Mouse (Mus musculus) stomach, postnatal 0 days (tissue): ENCODE results near the gene Ms4a10. TPM values are rescaled to one million over a fixed set of nuclear protein-coding genes. Genes with fewer than 3 reads are reported as not detected.
A peak's percentile ranks its signal among the peaks of the same experiment; 100 is the strongest.

Source experiments
- ATAC-seq: fragments of 200-750 bp; cut with Nextera tagmentation; 2 replicates; pipeline ENCODE4 v1.8.0; 2017; ENCODE audit not compliant: low FRiP score, low TSS enrichment
- DNase-seq: peaks from one replicate; pipeline ENCODE4 v3.0.0-alpha.2; 2016; ENCODE audit warnings: low spot score
- H3K27ac ChIP-seq: fragments of 300-500 bp; sonication (generic); replicated peaks from 2 replicates; pipeline ENCODE4 v1.5.1; 2014; ENCODE audit warnings: mild to moderate bottlenecking, control low read depth
- H3K27me3 ChIP-seq: fragments of 300-500 bp; sonication (generic); 2 replicates; pipeline ENCODE4 v1.6.1; 2014; ENCODE audit warnings: low read length; ENCODE audit not compliant: control insufficient read depth, insufficient read depth
- H3K36me3 ChIP-seq: fragments of 300-500 bp; sonication (generic); 2 replicates; pipeline ENCODE4 v1.6.1; 2014; ENCODE audit warnings: low read length, mixed read lengths; ENCODE audit not compliant: control insufficient read depth, insufficient read depth
- H3K4me1 ChIP-seq: fragments of 300-500 bp; sonication (generic); replicated peaks from 2 replicates; pipeline ENCODE4 v1.6.1; 2014; ENCODE audit warnings: antibody characterized with exemption; ENCODE audit not compliant: control insufficient read depth, insufficient read depth
- H3K4me2 ChIP-seq: fragments of 300-500 bp; sonication (generic); replicated peaks from 2 replicates; pipeline ENCODE4 v1.6.1; 2014; ENCODE audit warnings: low read depth, mild to moderate bottlenecking, control low read depth, moderate library complexity
- H3K4me3 ChIP-seq: fragments of 300-500 bp; sonication (generic); 2 replicates; pipeline ENCODE4 v1.5.1; 2014; ENCODE audit warnings: low read depth, low read length, control low read depth
- H3K9ac ChIP-seq: fragments of 300-500 bp; sonication (generic); 2 replicates; pipeline ENCODE4 v1.6.1; 2014; ENCODE audit warnings: mild to moderate bottlenecking, low read length, control low read depth, mixed read lengths
- H3K9me3 ChIP-seq: fragments of 300-500 bp; sonication (generic); 2 replicates; pipeline ENCODE4 v1.6.1; 2016; ENCODE audit warnings: low read length; ENCODE audit not compliant: control insufficient read depth
- CTCF ChIP-seq: IDR thresholded peaks from 2 replicates; pipeline ENCODE4 v1.5.1; 2016; ENCODE audit warnings: antibody characterized with exemption, low read depth, mild to moderate bottlenecking, moderate library complexity
- EP300 ChIP-seq: optimal IDR thresholded peaks from 2 replicates; pipeline ENCODE3; 2016; ENCODE audit warnings: antibody characterized with exemption
- WGBS: fragments of 180-500 bp; shearing (Covaris S2); extraction: QIAGEN DNeasy Blood & Tissue Kit; methylation state at CpG from one replicate; pipeline ENCODE4 v1.1.7; 2014; 5-methylcytosine and 5-hydroxymethylcytosine counted together
- polyA plus RNA-seq: library from polyadenylated mRNA; unstranded; fragments of >200 nt; fragmentation: Nextera tagmentation; extraction: Ambion mirVana; gene quantifications from 2 replicates; pipeline ENCODE4 v1.2.1, GENCODE M21; 2015

Gene Ms4a10
- polyA plus RNA-seq, 1 experiment from 2014 or later = not detected

DNA sequence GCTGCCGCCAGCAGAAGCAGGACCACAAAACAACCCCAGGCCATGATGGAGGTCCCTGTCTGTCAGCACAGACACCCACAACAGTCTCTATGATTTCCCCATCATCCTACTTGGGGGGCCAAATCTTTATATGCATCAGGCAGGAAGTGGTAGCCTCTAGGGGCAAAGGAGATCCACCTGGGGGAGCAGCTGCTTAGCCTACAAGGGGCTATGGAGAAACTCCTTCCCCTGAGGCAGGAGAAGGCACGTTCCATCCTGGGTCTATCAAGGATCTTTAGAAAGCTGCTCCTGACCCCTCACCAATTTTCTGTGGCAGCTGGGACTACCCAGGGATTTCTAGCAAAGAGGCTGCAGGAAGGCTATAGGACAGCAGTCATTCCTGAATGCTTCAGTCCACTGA, 53.9 kb downstream of the Ms4a10 start, which contains the start of gene Zp1:
Gene Zp1 (minus strand): TSS at position 101 of the 400 bp plus-strand sequence.
- 66% methylated on average over 2 of the region's 2 CpGs for WGBS
- ATAC-seq (no peak), DNase-seq (no peak)
- Histone ChIP-seq H3K4me1 (no peaks in the 10 kb centered on the region), H3K27ac (no peak within 1 kb of the TSS), H3K27me3 (no peaks in the 10 kb centered on the region), H3K36me3 (no peaks in the 10 kb centered on the region), H3K9me3 (no peaks in the 10 kb centered on the region), H3K4me3 (no peak within 1 kb of the TSS), H3K9ac (no peak within 1 kb of the TSS), H3K4me2 (no peak within 1 kb of the TSS)
- TF ChIP-seq CTCF (no peak), EP300 (no peak)

DNA sequence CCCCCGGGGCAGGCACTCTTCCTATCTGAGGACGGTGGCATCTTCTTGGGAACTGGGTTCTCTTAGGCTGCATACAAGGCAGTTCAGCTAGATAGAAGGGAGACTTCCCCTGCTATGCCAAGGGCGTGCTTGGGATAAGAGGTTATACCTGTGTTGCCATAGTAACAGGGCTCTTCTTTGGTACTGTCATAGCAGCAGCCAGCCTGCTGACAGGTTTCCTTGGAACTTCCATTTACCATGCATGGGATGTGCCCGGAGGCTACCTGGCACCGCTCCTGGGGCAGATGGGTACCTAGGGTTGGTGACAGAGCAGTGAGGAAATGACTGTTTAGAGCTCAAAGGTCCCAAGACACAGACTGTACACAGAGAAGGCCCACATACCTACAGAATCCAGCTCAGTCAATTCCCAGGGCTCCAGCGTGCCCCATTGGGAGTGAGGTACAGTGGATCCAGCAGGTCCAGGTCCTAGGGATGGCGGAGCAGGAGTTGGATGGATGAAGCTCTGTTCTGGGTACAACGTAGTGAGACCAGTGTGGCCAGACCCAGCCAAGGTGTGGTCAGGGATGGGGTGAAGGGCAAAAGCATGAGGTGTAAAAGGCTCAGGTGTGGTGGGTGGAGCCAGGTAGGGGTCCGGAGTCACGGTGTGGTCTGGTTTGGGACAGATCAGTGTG, 56.0 kb downstream of the Ms4a10 start:
- H3K4me1 ChIP-seq = no peaks in the 10 kb centered on the region
- H3K4me2 ChIP-seq = no peak overlapping the region
- H3K27me3 ChIP-seq = no peaks in the 10 kb centered on the region
- TF ChIP-seq CTCF = no peak
- DNase-seq = no peak
- no peak overlapping the region for H3K27ac ChIP-seq
- no peak overlapping the region for H3K9ac ChIP-seq
- WGBS = 82% methylated on average over 10 of the region's 10 CpGs
- H3K9me3 ChIP-seq = no peaks in the 10 kb centered on the region
- H3K4me3 ChIP-seq = no peak overlapping the region
- no peaks in the 10 kb centered on the region for H3K36me3 ChIP-seq
- no peak for ATAC-seq

DNA sequence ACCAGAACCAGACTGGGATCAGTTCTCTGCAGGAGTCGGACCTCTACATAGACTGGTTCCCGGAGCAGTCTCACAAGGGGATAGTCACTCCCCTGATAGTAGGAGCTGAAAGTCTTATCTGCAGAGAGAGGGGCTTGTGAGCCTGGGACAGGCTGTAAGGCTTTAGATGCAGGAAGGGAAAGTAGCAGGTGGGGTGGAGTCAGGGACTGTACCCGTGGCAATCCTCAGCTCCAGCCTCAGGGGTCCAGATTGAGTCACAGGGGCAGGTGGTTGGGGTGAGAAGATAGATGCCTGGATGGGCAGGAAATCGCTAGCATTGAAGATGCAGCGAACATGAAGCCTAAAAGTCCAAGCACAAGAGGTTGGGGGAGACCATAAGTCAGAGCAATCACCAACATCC, 58.0 kb downstream of the Ms4a10 start:
- H3K9me3 ChIP-seq = no peaks in the 10 kb centered on the region
- no peak for ATAC-seq
- WGBS = 54% methylated on average over 5 of the region's 5 CpGs
- H3K4me2 ChIP-seq = no peak overlapping the region
- H3K4me3 ChIP-seq = no peak overlapping the region
- no peak overlapping the region for H3K9ac ChIP-seq
- H3K27ac ChIP-seq = no peak overlapping the region
- TF ChIP-seq CTCF (no peak), EP300 (no peak)
- H3K27me3 ChIP-seq = no peaks in the 10 kb centered on the region
- no peaks in the 10 kb centered on the region for H3K4me1 ChIP-seq
- no peak for DNase-seq
- no peaks in the 10 kb centered on the region for H3K36me3 ChIP-seq

DNA sequence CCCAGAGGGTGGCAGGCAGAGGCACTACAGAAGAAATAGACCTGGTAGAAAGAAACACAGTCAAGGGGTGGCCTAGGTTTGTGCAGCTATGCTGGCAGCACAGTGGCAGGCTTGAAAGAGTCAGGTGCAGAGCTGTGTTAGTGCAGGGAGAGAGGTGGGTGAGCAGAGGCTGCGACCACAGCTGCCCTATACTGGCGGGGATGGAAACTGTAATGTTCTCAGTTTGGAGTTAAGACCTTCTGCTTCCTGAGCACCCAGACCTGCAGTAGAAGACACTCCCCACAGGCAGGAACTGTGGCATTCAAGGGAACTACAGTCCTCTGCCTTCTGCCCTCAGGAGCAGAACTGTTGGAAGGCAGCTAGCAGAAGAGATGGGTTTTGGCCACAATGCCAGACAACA, 59.6 kb downstream of the Ms4a10 start:
- Histone ChIP-seq H3K4me3 (no peak overlapping the region), H3K27ac (no peak overlapping the region), H3K27me3 (no peaks in the 10 kb centered on the region), H3K4me1 (no peaks in the 10 kb centered on the region), H3K36me3 (no peaks in the 10 kb centered on the region), H3K9ac (no peak overlapping the region), H3K9me3 (no peaks in the 10 kb centered on the region), H3K4me2 (no peak overlapping the region)
- DNase-seq (no peak), ATAC-seq (no peak)
- WGBS = 76% methylated on average over 2 of the region's 2 CpGs
- no peak for TF ChIP-seq CTCF
- TF ChIP-seq EP300 = no peak

DNA sequence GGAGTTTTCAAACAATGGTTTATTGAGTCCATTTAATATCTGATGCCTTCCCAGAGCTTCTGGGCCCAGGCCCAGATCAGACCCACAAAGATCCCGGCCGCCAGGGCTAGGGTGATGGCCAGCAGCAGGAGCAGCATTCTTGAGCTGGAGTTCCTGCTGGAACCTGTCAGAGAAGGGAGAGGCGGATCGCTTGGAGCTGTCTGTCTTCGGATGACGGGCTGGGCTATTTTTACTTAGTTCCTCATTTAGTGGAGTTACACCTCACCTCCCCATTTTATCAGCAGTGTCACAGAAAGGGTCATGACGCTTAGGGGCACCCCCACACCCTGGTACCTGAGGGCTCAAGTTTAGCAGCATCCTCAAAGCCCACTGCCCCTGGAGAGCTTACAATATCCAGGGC, 60.2 kb downstream of the Ms4a10 start:
- H3K27ac ChIP-seq = no peak overlapping the region
- 0 out of 2 replicates have a peak, but pooled peaks cover 2% of the 10 kb centered on the region for H3K4me1 ChIP-seq
- no peak for TF ChIP-seq CTCF
- TF ChIP-seq EP300 = no peak
- no peak for DNase-seq
- 30% methylated on average over 7 of the region's 7 CpGs for WGBS
- no peaks in the 10 kb centered on the region for H3K9me3 ChIP-seq
- no peaks in the 10 kb centered on the region for H3K36me3 ChIP-seq
- no peak for ATAC-seq
- 0 out of 2 replicates have a peak overlapping the region, but pooled peaks have one; percentile 18 for H3K9ac ChIP-seq
- no peak overlapping the region for H3K4me2 ChIP-seq
- no peak overlapping the region for H3K4me3 ChIP-seq
- H3K27me3 ChIP-seq = no peaks in the 10 kb centered on the region

Other genes starting within 250 kb of the Ms4a10 start
- gene Cd5, start 235.7 kb downstream of the Ms4a10 start, polyA plus RNA-seq = 1.6 and 1.8 TPM in 2 replicates
- 0.06 and 0.07 TPM in 2 replicates for gene Cd6, start 144.6 kb downstream of the Ms4a10 start, polyA plus RNA-seq
- gene Slc15a3, start 134.9 kb downstream of the Ms4a10 start, polyA plus RNA-seq = 4.0 and 5.2 TPM in 2 replicates
- gene Tmem132a, start 104.7 kb downstream of the Ms4a10 start, polyA plus RNA-seq = 19.1 and 20.8 TPM in 2 replicates
- 176 and 186 TPM in 2 replicates for gene Tmem109, start 92.7 kb downstream of the Ms4a10 start, polyA plus RNA-seq
- 17.6 and 19.5 TPM in 2 replicates for gene Prpf19, start 79.4 kb downstream of the Ms4a10 start, polyA plus RNA-seq
- gene Zp1, start 54.0 kb downstream of the Ms4a10 start, polyA plus RNA-seq = 0.08 and 0.17 TPM in 2 replicates
- 0.06 and 0.07 TPM in 2 replicates for gene Ptgdr2, start 37.5 kb downstream of the Ms4a10 start, polyA plus RNA-seq
- gene Ccdc86, start 25.4 kb downstream of the Ms4a10 start, polyA plus RNA-seq = 13.9 and 15.4 TPM in 2 replicates
- gene Ms4a15, start 18.6 kb upstream of the Ms4a10 start, polyA plus RNA-seq = 0.10 TPM in 1 of 2 replicates, not detected in the other
- not detected in 2 replicates for gene Ms4a18, start 43.4 kb upstream of the Ms4a10 start, polyA plus RNA-seq
- gene Ms4a8a, start 106.4 kb upstream of the Ms4a10 start, polyA plus RNA-seq = 21.0 and 22.3 TPM in 2 replicates
- 0.08 TPM in 1 of 2 replicates, not detected in the other for gene 1700017D01Rik, start 156.2 kb upstream of the Ms4a10 start, polyA plus RNA-seq
- gene 1700025F22Rik, start 190.7 kb upstream of the Ms4a10 start, polyA plus RNA-seq = not detected in 2 replicates
- gene Ms4a13, start 222.1 kb upstream of the Ms4a10 start, polyA plus RNA-seq = not detected in 2 replicates